9 mouse cellular contexts compared by ENCODE assay signal in the genomic region with DNA sequence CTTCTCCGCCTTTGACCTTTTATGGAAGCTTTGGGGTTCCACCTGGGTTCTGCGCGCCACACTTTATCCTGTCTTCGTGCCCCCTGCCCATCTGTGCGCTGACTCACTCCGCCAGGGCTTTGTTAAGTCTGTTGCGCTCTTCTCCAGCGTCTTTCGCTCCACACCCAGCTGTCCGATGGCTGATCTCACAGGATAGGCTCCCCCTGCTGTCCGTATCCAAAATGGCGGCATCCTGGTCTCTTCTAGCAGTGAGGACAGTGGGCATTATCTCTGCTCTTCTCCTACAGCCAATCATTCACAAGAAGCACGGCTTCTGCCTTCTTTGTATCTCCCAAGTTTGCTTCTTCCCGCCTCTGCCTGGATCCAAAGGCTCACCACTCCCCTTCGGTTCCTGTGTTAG. TPM values are rescaled to one million over a fixed set of nuclear protein-coding genes. Genes with fewer than 3 reads are reported as not detected.
DNase-seq lines count a peak whose midpoint lies in the region; ATAC-seq and TF ChIP-seq lines count a peak whose summit lies in the region.
"Had no signal": no experiment of that assay in that cellular context is flagged by ENCODE, and none has a peak within 500 bp of the region (broad histone marks: within the 10 kb centered on the region; RNA-seq: fewer than 3 reads in every experiment).

No protein-coding gene starts in this region.

- H3K9me3 ChIP-seq in heart, embryonic 12.5 days (replicated peaks) = no peaks in the 10 kb centered on the region
- H3K9me3 ChIP-seq in forebrain, postnatal 0 days (ENCODE audit: low read length) = no peaks in the 10 kb centered on the region
- H3K9me3 ChIP-seq in liver, embryonic 14.5 days (ENCODE audit: control insufficient read depth, low read length) = no peaks in the 10 kb centered on the region

- DNase-seq in heart, adult 18-20 months = no peak
- peak; percentile 86 for DNase-seq in R1 (ENCODE audit: low read depth, low spot score)
- DNase-seq in forebrain, postnatal 0 days = peak; percentile 26
- no peak for DNase-seq in liver, embryonic 14.5 days (ENCODE audit: low read depth in 3 of 3, low spot score in 3 of 3)
- DNase-seq in right cerebral cortex, postnatal 4 days = peak; percentile 42
- DNase-seq in gastrocnemius, adult 8-10 months (ENCODE audit: low spot score in 2 of 2) = no peak
- no peak for DNase-seq in spleen, postnatal 4 days (ENCODE audit: low spot score in 2 of 2)

- no peaks in the 10 kb centered on the region for H3K4me1 ChIP-seq in heart, embryonic 12.5 days (replicated peaks)
- no peaks in the 10 kb centered on the region for H3K4me1 ChIP-seq in forebrain, postnatal 0 days (ENCODE audit: insufficient read depth)
- H3K4me1 ChIP-seq in liver, embryonic 14.5 days (replicated peaks; ENCODE audit: control insufficient read depth in 2 of 2, insufficient read depth in 2 of 2, low read length in 1 of 2) = no peaks in the 10 kb centered on the region
- H3K4me1 ChIP-seq: megakaryocyte, embryonic 14.5 days had no signal

- H3K9ac ChIP-seq in heart, embryonic 12.5 days = no peak overlapping the region
- no peak overlapping the region for H3K9ac ChIP-seq in forebrain, postnatal 0 days
- no peak overlapping the region for H3K9ac ChIP-seq in liver, embryonic 14.5 days (replicated peaks)

- no peak overlapping the region for H3K27ac ChIP-seq in heart, embryonic 12.5 days (ENCODE audit: poor library complexity, severe bottlenecking)
- no peak overlapping the region for H3K27ac ChIP-seq in forebrain, postnatal 0 days (ENCODE audit: low read depth, low read length)
- H3K27ac ChIP-seq in liver, embryonic 14.5 days = no peak overlapping the region

- H3K4me3 ChIP-seq in heart, embryonic 12.5 days = no peak overlapping the region
- no peak overlapping the region for H3K4me3 ChIP-seq in forebrain, postnatal 0 days (ENCODE audit: low read depth, low read length)
- no peak overlapping the region for H3K4me3 ChIP-seq in liver, embryonic 14.5 days (ENCODE audit: insufficient read depth in 1 of 2, low read depth in 2 of 2, low read length in 2 of 2)
- H3K4me3 ChIP-seq: megakaryocyte, embryonic 14.5 days had no signal

- TF ChIP-seq CTCF in forebrain, postnatal 0 days (IDR thresholded peaks at IDR 0.05; ENCODE audit: low read depth) = peak; percentile 53
- peak; percentile 39; the same call in 1 of the 2 replicates for TF ChIP-seq CTCF in liver, embryonic 14.5 days (IDR thresholded peaks at IDR 0.05; ENCODE audit: low read depth)

- no peak for ATAC-seq in heart, embryonic 12.5 days (ENCODE audit: insufficient number of reproducible peaks, low FRiP score)
- ATAC-seq in forebrain, postnatal 0 days = no peak; the same call in 1 of the 2 replicates
- ATAC-seq in liver, embryonic 14.5 days (ENCODE audit: insufficient read depth) = no peak

- H3K4me2 ChIP-seq in heart, embryonic 12.5 days = peak overlapping the region; percentile 48
- peak overlapping the region; percentile 19; the same call in 1 of the 2 replicates for H3K4me2 ChIP-seq in forebrain, postnatal 0 days (ENCODE audit: low read depth)
- no peak overlapping the region for H3K4me2 ChIP-seq in liver, embryonic 14.5 days (ENCODE audit: low read depth)

- no peaks in the 10 kb centered on the region for H3K36me3 ChIP-seq in heart, embryonic 12.5 days
- H3K36me3 ChIP-seq in forebrain, postnatal 0 days (ENCODE audit: insufficient read depth) = no peaks in the 10 kb centered on the region
- no peaks in the 10 kb centered on the region for H3K36me3 ChIP-seq in liver, embryonic 14.5 days (replicated peaks; ENCODE audit: control insufficient read depth, insufficient read depth, low read depth)

- H3K27me3 ChIP-seq in heart, embryonic 12.5 days (replicated peaks) = peaks cover 7% of the 10 kb centered on the region; the same call in 1 of the 2 replicates
- no peaks in the 10 kb centered on the region for H3K27me3 ChIP-seq in forebrain, postnatal 0 days (ENCODE audit: insufficient read depth, low read length)
- H3K27me3 ChIP-seq in liver, embryonic 14.5 days (ENCODE audit: control insufficient read depth, insufficient read depth, low read length) = no peaks in the 10 kb centered on the region

- TF ChIP-seq EP300 in liver, embryonic 14.5 days (IDR thresholded peaks at IDR 0.05; ENCODE audit: low read depth) = no peak

- 20% methylated on average over 15 of the region's 15 CpGs for WGBS in heart, embryonic 12.5 days
- WGBS in forebrain, postnatal 0 days = 16% methylated on average over 15 of the region's 15 CpGs
- 19% methylated on average over 15 of the region's 15 CpGs for WGBS in liver, embryonic 14.5 days (ENCODE audit: insufficient replicate concordance)

RNA-seq across cellular contexts. Expression of a gene that starts 23.8 kb away (rescaled TPM):
- 0.05 TPM in 1 of 2 replicates, not detected in the other for polyA plus RNA-seq in heart, embryonic 12.5 days (2016; fragmentation: Nextera tagmentation; extraction: Ambion mirVana)
- under 1 TPM in 1 of 2 experiments, not detected in 1; 0.10 TPM for total RNA-seq in heart, adult 18-20 months (2021)
- 0.24 TPM in 1 of 2 replicates, not detected in the other for total RNA-seq in forebrain, postnatal 0 days (2014; rRNA removed)
- polyA plus RNA-seq in forebrain, postnatal 0 days (2015; fragmentation: Nextera tagmentation; extraction: Ambion mirVana) = 0.10 and 0.29 TPM in 2 replicates
- 0.01 TPM in 2 replicates for polyA plus RNA-seq in liver, embryonic 14.5 days (2012; rRNA removed)
- not detected in 2 replicates for polyA plus RNA-seq in liver, embryonic 14.5 days (2014; fragmentation: Nextera tagmentation; extraction: Ambion mirVana)
- not detected for total RNA-seq in gastrocnemius, adult 8-10 months (2022)

Comparison
In these comparisons a context has a peak if more than half of its experiments do, and no peak if none do; other contexts are left out.
1. DNase-seq: peak in R1 (single experiment), forebrain, postnatal 0 days (single experiment) and right cerebral cortex, postnatal 4 days (single experiment); none in heart, adult 18-20 months (0 of 2), liver, embryonic 14.5 days (0 of 3), gastrocnemius, adult 8-10 months (0 of 2) and spleen, postnatal 4 days (0 of 2).